Mouse (Mus musculus): ENCODE measurements around the gene Pld5. TPM values are rescaled to one million over a fixed set of nuclear protein-coding genes. Genes with fewer than 3 reads are reported as not detected.

Pld5 gene
- polyA plus RNA-seq, 1 experiment from 2014 or later, result 0.60 TPM

GRCm38 (mm10) chr1:176043056-176043455 is 232.1 kb downstream of the Pld5 start:
- H3K4me2 ChIP-seq, result no peak overlapping the region
- no peaks in the 10 kb centered on the region for H3K27me3 ChIP-seq (replicated peaks)
- H3K4me1 ChIP-seq (replicated peaks), result peaks cover 29% of the 10 kb centered on the region
- WGBS, result 75% methylated on average over 4 of the region's 4 CpGs
- H3K27ac ChIP-seq (ENCODE audit: poor library complexity, severe bottlenecking), result no peak overlapping the region
- no peak for ATAC-seq (ENCODE audit: insufficient number of reproducible peaks, low FRiP score)
- H3K9me3 ChIP-seq (replicated peaks), result no peaks in the 10 kb centered on the region
- no peak overlapping the region for H3K9ac ChIP-seq
- no peaks in the 10 kb centered on the region for H3K36me3 ChIP-seq
- no peak overlapping the region for H3K4me3 ChIP-seq

GRCm38 (mm10) chr1:176039923-176040322 is 235.2 kb downstream of the Pld5 start:
- Histone ChIP-seq H3K27me3 (replicated peaks) (peaks cover 5% of the 10 kb centered on the region; the same call in 1 of the 2 replicates), H3K4me1 (replicated peaks) (0 out of 2 replicates have a peak, but pooled peaks cover 5% of the 10 kb centered on the region), H3K27ac (ENCODE audit: poor library complexity, severe bottlenecking) (no peak overlapping the region), H3K9ac (no peak overlapping the region), H3K4me3 (no peak overlapping the region), H3K9me3 (replicated peaks) (0 out of 2 replicates have a peak, but pooled peaks cover 5% of the 10 kb centered on the region), H3K36me3 (no peaks in the 10 kb centered on the region), H3K4me2 (no peak overlapping the region)
- WGBS, result 78% methylated on average over 3 of the region's 3 CpGs
- ATAC-seq (ENCODE audit: insufficient number of reproducible peaks, low FRiP score), result no peak

- Histone ChIP-seq H3K27ac (ENCODE audit: poor library complexity, severe bottlenecking) (no peak overlapping the region), H3K27me3 (replicated peaks) (peaks cover 5% of the 10 kb centered on the region; the same call in 1 of the 2 replicates), H3K9ac (no peak overlapping the region), H3K4me1 (replicated peaks) (no peaks in the 10 kb centered on the region), H3K36me3 (no peaks in the 10 kb centered on the region), H3K4me2 (no peak overlapping the region), H3K9me3 (replicated peaks) (0 out of 2 replicates have a peak, but pooled peaks cover 5% of the 10 kb centered on the region), H3K4me3 (no peak overlapping the region)
- ATAC-seq (ENCODE audit: insufficient number of reproducible peaks, low FRiP score), result no peak
- WGBS, result 74% methylated on average over 3 of the region's 3 CpGs
Measured at GRCm38 (mm10) chr1:176036028-176036427, 239.1 kb downstream of the Pld5 start.

GRCm38 (mm10) chr1:176034699-176035098 is 240.4 kb downstream of the Pld5 start:
- Histone ChIP-seq H3K4me3 (no peak overlapping the region), H3K4me2 (no peak overlapping the region), H3K4me1 (replicated peaks) (no peaks in the 10 kb centered on the region), H3K27ac (ENCODE audit: poor library complexity, severe bottlenecking) (no peak overlapping the region), H3K36me3 (no peaks in the 10 kb centered on the region), H3K9me3 (replicated peaks) (0 out of 2 replicates have a peak, but pooled peaks cover 5% of the 10 kb centered on the region), H3K9ac (no peak overlapping the region), H3K27me3 (replicated peaks) (peaks cover 5% of the 10 kb centered on the region; the same call in 1 of the 2 replicates)
- WGBS, result 76% methylated on average over 6 of the region's 6 CpGs
- no peak for ATAC-seq (ENCODE audit: insufficient number of reproducible peaks, low FRiP score)

GRCm38 (mm10) chr1:176033698-176034097 is 241.4 kb downstream of the Pld5 start:
- no peak for ATAC-seq (ENCODE audit: insufficient number of reproducible peaks, low FRiP score)
- Histone ChIP-seq H3K27ac (ENCODE audit: poor library complexity, severe bottlenecking) (no peak overlapping the region), H3K4me1 (replicated peaks) (no peaks in the 10 kb centered on the region), H3K4me2 (no peak overlapping the region), H3K27me3 (replicated peaks) (peaks cover 5% of the 10 kb centered on the region; the same call in 1 of the 2 replicates), H3K4me3 (no peak overlapping the region), H3K9ac (no peak overlapping the region), H3K9me3 (replicated peaks) (0 out of 2 replicates have a peak, but pooled peaks cover 5% of the 10 kb centered on the region), H3K36me3 (no peaks in the 10 kb centered on the region)
- WGBS, result 80% methylated on average over 5 of the region's 5 CpGs

- no peaks in the 10 kb centered on the region for H3K4me1 ChIP-seq (replicated peaks)
- WGBS, result 86% methylated on average over 1 of the region's 1 CpGs
- no peak overlapping the region for H3K4me2 ChIP-seq
Measured at GRCm38 (mm10) chr1:176029063-176029462, 246.0 kb downstream of the Pld5 start.

GRCm38 (mm10) chr1:176028397-176028796 is 246.7 kb downstream of the Pld5 start:
- no peaks in the 10 kb centered on the region for H3K4me1 ChIP-seq (replicated peaks)
- no peak for ATAC-seq (ENCODE audit: insufficient number of reproducible peaks, low FRiP score)
- H3K36me3 ChIP-seq, result no peaks in the 10 kb centered on the region
- H3K4me2 ChIP-seq, result no peak overlapping the region
- H3K9ac ChIP-seq, result no peak overlapping the region
- H3K4me3 ChIP-seq, result no peak overlapping the region
- no peaks in the 10 kb centered on the region for H3K27me3 ChIP-seq (replicated peaks)
- H3K27ac ChIP-seq (ENCODE audit: poor library complexity, severe bottlenecking), result no peak overlapping the region
- WGBS, result 74% methylated on average over 3 of the region's 3 CpGs
- no peaks in the 10 kb centered on the region for H3K9me3 ChIP-seq (replicated peaks)

More at GRCm38 (mm10) chr1:176029063-176029462, 246.0 kb downstream of the Pld5 start:
- Histone ChIP-seq H3K36me3 (no peaks in the 10 kb centered on the region), H3K9ac (no peak overlapping the region), H3K4me3 (no peak overlapping the region), H3K9me3 (replicated peaks) (no peaks in the 10 kb centered on the region), H3K27ac (ENCODE audit: poor library complexity, severe bottlenecking) (no peak overlapping the region), H3K27me3 (replicated peaks) (no peaks in the 10 kb centered on the region)
- no peak for ATAC-seq (ENCODE audit: insufficient number of reproducible peaks, low FRiP score)

GRCm38 (mm10) chr1:176024501-176024900 is 250.6 kb downstream of the Pld5 start:
- Histone ChIP-seq H3K9me3 (replicated peaks) (no peaks in the 10 kb centered on the region), H3K27ac (ENCODE audit: poor library complexity, severe bottlenecking) (no peak overlapping the region), H3K4me3 (no peak overlapping the region), H3K36me3 (no peaks in the 10 kb centered on the region), H3K4me1 (replicated peaks) (no peaks in the 10 kb centered on the region), H3K9ac (no peak overlapping the region), H3K4me2 (no peak overlapping the region), H3K27me3 (replicated peaks) (no peaks in the 10 kb centered on the region)
- 28% methylated on average over 1 of the region's 1 CpGs for WGBS
- ATAC-seq (ENCODE audit: insufficient number of reproducible peaks, low FRiP score), result no peak

- 90% methylated on average over 3 of the region's 3 CpGs for WGBS
Measured at GRCm38 (mm10) chr1:176018523-176018922, 256.6 kb downstream of the Pld5 start.

GRCm38 (mm10) chr1:176016076-176016475 is 259.0 kb downstream of the Pld5 start:
- 0 out of 2 replicates have a peak, but pooled peaks cover 5% of the 10 kb centered on the region for H3K9me3 ChIP-seq (replicated peaks)
- WGBS, result 66% methylated on average over 3 of the region's 3 CpGs
- H3K9ac ChIP-seq, result no peak overlapping the region
- H3K36me3 ChIP-seq, result no peaks in the 10 kb centered on the region
- H3K27ac ChIP-seq (ENCODE audit: poor library complexity, severe bottlenecking), result no peak overlapping the region
- no peak for ATAC-seq (ENCODE audit: insufficient number of reproducible peaks, low FRiP score)
- no peak overlapping the region for H3K4me2 ChIP-seq
- no peak overlapping the region for H3K4me3 ChIP-seq
- H3K4me1 ChIP-seq (replicated peaks), result no peaks in the 10 kb centered on the region
- no peaks in the 10 kb centered on the region for H3K27me3 ChIP-seq (replicated peaks)

More at GRCm38 (mm10) chr1:176018523-176018922, 256.6 kb downstream of the Pld5 start:
- no peak overlapping the region for H3K4me3 ChIP-seq
- no peaks in the 10 kb centered on the region for H3K4me1 ChIP-seq (replicated peaks)
- no peaks in the 10 kb centered on the region for H3K36me3 ChIP-seq
- H3K4me2 ChIP-seq, result no peak overlapping the region
- H3K27ac ChIP-seq (ENCODE audit: poor library complexity, severe bottlenecking), result no peak overlapping the region
- no peak for ATAC-seq (ENCODE audit: insufficient number of reproducible peaks, low FRiP score)
- H3K9me3 ChIP-seq (replicated peaks), result 0 out of 2 replicates have a peak, but pooled peaks cover 5% of the 10 kb centered on the region
- no peak overlapping the region for H3K9ac ChIP-seq
- no peaks in the 10 kb centered on the region for H3K27me3 ChIP-seq (replicated peaks)

- H3K27ac ChIP-seq (ENCODE audit: poor library complexity, severe bottlenecking), result no peak overlapping the region
- 0 out of 2 replicates have a peak, but pooled peaks cover 3% of the 10 kb centered on the region for H3K9me3 ChIP-seq (replicated peaks)
Measured at GRCm38 (mm10) chr1:176013497-176014268, 261.4 kb downstream of the Pld5 start.

More at GRCm38 (mm10) chr1:176013497-176014268, 261.4 kb downstream of the Pld5 start:
- Histone ChIP-seq H3K4me2 (no peak overlapping the region), H3K9ac (no peak overlapping the region), H3K4me3 (no peak overlapping the region), H3K4me1 (replicated peaks) (no peaks in the 10 kb centered on the region), H3K36me3 (no peaks in the 10 kb centered on the region), H3K27me3 (replicated peaks) (no peaks in the 10 kb centered on the region)
- 59% methylated on average over 3 of the region's 3 CpGs for WGBS
- ATAC-seq (ENCODE audit: insufficient number of reproducible peaks, low FRiP score), result no peak

Measured in heart, embryonic 12.5 days (tissue).